Mouse (Mus musculus): ENCODE results near the gene Aplp1.

Gene Aplp1

DNA sequence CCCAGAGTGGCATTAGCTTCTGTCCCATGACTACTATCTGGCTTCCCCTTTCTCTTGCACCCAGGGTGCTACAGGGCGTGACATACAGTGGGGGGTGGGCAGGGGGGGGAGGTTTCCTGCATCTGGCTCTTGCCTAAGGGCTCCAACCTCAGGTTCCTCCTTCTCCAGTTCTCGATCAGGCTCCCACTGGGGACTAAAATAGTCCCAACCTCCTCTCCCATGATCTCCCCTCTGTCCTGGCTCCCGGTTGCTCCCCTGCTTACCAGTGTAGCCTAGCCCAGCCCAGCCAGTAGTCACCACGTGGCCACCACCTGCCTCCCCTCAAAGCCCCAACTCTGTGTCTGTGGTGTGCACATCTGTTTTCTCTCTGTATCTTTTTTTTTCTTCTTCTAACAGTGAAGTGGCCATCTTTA, 32.6 kb downstream of the Aplp1 start:
- no peak for DNase-seq (ENCODE audit: extremely low spot score, low read depth, low spot score)

DNA sequence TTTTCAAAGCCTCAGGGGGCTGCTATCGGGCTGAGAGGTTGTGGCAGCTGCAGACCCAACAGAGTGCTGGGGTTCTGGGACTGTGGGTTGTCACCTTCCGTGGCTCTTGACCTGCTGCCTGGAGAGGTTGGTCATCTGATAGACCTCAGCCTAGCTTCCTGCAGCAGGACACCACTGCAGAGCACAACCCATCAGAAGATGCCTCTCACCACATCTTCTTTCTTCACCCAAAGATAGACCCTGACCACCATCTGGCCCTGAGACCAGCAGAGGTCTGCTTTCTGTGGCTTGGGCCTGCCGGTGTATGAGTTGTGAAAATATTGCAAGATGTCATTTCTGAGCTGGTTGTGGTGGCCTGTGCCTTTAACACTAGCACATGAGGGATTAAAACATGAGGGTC, 34.3 kb downstream of the Aplp1 start:
- DNase-seq (ENCODE audit: extremely low spot score, low read depth, low spot score): no peak

DNA sequence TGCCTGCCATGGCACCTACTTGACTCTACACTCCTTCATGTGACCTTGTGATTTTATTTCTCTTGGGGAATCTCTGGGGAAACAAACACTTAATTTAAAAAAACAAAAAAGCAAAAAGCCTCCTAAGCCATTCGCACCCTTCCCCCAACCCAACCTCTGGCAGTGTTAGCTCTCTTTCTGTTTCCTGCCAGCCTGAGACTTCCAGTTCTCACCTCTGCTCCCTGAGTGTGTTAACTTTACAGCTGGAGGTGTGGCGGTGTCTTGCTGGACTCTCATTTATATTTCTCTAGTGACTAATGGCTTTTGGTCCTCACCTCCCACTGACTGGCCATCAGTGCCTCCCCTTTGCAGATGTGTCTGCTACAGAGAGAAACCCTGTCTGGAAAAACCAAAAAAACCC, 35.5 kb downstream of the Aplp1 start:
- DNase-seq (ENCODE audit: extremely low spot score, low read depth, low spot score): no peak

DNA sequence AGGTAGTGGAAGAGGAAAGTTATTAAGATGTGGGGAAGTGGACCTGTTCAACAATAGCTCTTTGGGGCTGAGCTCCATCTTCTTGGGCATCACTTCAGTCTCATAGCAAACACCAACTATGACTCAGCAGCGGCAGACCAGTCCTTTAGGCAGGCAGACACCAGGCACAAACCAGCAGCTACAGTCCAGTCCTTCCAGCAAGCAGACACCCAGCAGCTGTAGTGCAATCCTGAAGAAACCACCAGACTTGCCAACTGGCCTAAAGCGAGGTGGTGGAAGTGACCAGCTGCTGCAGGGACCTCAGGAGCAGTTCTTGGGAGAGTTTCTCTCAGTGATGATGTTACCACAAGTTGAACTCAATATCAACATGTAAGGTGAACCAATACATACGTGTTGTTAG, 36.7 kb downstream of the Aplp1 start:
- DNase-seq (ENCODE audit: extremely low spot score, low read depth, low spot score): no peak

DNA sequence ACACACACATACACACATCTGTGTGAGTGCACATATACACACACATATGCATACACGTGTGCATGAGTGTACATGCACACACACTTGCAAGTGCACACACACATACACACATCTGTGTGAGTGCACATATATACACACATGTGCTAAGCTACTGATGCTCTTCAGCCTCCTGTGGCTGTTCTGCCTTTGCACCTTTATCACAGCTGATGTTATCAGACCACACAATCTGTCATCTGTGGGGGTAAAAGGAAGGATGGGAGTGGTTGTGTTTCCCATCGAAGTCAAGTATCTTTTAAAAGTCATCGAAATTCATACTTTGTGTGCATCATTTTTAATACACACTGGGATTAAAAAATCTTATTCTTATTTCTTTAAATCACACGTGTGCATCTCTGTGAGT, 43.0 kb downstream of the Aplp1 start:
- no peak for DNase-seq (ENCODE audit: extremely low spot score, low read depth, low spot score)

DNA sequence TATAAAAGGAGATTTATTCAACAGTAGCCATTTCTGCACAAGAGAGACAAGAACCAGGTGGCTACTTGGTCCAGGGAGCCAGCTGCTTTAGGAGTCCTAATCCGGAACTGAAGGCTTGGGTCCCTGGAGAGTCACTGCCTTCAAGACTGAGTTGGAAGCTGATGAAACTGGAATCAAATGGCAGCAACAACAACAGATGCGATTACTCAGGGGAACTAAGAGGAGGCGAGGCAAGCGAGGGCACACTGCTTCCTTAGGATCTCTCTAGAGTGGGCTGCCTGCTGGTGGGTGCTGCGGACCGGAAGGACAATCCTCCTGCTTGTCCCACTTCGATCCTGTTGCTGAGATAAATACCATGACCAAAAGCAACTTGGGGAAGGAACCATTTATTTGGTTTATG, 45.7 kb downstream of the Aplp1 start:
- no peak for DNase-seq (ENCODE audit: extremely low spot score, low read depth, low spot score)

DNA sequence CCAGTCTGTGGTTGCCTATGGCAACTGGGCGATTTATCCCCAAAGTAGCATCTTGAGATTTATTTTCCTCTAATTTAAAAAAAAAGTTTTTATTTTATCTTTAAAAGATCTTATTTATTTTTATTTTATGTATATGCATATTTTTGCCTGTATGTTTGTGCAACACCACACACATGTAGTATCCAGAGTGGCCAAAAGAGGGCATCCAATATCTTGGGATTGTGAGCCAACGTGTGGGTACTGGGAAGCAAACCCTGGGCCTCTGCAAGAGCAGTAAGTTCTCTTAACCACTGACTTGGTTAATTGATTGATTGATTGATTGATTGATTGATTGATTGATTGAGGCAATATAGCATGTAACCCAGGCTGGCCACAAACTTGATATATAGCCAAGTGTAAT, 50.5 kb downstream of the Aplp1 start:
- no peak for DNase-seq (ENCODE audit: extremely low spot score, low read depth, low spot score)

DNA sequence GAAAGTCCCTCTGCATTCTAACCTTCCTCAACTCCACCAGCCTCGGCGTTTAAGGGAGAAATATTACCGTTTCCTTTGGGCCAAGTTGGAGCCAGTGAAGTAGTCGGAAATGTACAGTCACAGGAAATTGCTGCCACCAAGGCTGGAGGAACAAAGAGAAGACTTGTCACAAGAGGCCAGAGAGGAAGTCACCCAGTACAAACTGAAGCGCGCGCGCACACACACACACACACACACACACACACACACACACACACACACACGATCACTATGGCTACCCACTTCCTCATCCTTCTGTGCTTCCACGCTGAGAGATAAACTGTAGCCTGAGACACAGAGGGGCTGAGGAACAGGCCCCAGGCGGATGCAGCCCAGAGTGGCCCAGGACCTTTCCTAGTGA, 51.0 kb downstream of the Aplp1 start:
- no peak for DNase-seq (ENCODE audit: extremely low spot score, low read depth, low spot score)

DNA sequence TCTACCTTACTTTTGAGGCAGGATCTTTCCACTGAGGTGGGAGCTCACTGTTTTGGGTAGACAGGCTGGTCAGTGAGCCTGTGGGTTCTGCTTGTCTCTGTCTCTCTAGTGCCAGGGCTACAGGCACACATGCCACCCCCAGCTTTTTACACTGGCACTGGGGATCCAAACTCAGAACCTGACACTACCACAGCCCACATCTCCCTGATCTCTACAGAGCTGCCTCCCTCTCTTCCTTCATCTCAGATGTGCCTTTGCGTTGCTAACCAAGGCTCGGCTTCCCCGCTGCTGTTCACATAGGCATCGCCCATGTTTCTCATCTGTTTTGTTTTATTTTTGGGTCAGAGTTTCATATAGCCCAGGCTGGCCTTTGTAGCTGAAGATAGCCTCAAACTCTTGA, 51.7 kb downstream of the Aplp1 start:
- DNase-seq (ENCODE audit: extremely low spot score, low read depth, low spot score): no peak

DNA sequence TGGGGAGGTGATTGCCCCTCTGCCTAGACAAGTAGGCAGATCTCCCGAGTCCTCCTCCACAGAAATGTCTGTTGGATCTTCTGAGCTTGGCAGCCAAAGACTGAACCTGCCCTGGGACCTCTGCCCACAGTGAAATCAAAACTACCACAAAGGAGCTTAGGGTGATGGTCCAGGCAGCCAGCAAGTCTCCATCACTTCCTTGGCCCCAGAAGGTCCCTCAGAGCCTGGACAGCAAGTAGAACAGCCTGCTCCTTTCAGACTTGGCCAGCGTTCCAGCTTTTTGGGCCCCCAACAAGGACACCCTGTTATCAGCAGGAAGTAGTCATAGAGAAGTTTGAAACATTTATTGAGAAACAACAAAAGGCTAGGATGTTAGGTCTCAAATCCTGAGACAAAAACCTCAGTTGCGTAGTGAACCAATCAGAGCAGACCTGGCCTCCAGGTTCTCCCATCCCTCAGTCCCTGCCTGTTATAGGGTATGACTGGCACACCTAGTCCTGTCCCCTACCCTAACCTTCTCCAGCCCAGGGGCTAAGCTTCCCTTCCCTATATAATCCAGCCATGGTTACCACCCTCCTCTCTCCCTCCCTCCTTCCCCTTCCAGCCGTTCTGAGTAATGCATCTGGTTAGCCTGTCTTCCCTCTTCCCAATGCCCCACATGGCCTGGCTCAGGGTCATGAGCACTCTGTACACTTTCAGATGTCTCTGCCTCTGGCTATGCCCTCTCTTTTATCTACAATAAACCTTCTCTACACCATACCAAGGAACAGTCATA, 52.4 kb downstream of the Aplp1 start:
- no peak for DNase-seq (ENCODE audit: extremely low spot score, low read depth, low spot score)

Measured in hindlimb bud, embryonic 11.5 days (tissue).